Mouse (Mus musculus) gastrocnemius, postnatal 25 days (tissue): ENCODE results near the gene Pea15a. TPM values are rescaled to one million over a fixed set of nuclear protein-coding genes. Genes with fewer than 3 reads are reported as not detected.
A peak's percentile ranks its signal among the peaks of the same experiment; 100 is the strongest.

Source experiments
- DNase-seq: peaks from one replicate; pipeline ENCODE4 v3.0.0; 2022
- total RNA-seq, 2 experiments: library from RNA; stranded (reverse); gene quantifications; 1 replicate in 1 of 2; 2 replicates in 1 of 2; pipeline ENCODE4 v1.2.3; 2021

Pea15a gene
- total RNA-seq, 2 experiments from 2014 or later: 32.6 to 33.3 TPM

DNA sequence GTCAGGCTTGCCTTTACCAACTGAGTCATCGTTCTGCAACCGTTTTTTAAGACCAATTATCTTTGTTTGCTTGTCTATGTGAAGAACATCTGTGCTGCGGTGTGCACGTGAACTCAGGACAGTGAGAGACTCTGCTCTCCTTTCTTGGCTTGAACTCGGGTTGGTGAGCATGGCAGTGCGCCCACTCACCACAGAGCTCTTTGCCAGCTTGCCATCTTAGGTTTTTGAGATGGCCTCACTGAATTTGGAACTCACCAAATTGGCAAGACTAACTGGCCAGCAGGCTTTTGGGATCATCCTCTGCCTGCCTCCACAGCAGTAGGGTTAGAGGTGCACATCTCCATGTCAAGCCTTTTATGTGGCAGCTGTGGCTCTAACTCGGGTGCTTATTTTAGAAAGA lies 28.8 kb downstream of the Pea15a start:
- DNase-seq: no peak

DNA sequence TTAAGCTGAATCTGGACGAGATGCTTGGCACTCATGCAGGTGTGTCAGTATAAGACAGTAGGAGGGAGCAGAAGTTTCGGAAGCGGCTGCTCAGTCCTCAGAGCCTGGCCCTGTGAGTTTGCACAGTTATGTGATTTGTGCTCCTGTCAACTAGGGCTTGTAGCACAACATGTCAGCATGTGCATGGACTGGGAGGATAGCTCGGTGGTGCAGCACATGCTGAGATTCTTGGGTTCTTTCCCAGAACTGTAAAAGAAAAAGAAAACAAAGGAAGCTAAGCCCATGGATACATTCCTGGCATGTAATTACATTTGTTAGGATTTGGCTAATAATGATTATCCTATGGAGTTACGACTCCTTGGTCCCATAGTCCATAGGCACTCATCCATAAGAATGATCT lies 33.4 kb downstream of the Pea15a start:
- no peak for DNase-seq

DNA sequence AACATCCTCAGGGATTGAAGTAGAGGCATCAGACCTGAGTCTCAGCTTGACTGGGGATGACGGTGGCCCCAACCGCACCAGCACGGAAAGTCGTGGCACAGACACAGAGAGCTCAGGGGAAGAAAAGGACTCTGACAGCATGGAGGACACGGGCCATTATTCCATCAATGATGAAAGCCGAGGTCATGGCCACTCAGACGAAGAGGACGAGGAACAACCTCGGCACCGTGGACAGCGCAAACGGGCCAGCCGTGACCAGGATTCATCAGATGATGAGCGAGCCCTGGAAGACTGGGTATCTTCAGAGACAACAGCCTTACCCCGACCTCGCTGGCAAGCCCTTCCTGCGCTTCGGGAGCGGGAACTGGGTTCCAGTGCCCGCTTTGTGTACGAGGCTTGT lies 34.2 kb downstream of the Pea15a start:
- no peak for DNase-seq

DNA sequence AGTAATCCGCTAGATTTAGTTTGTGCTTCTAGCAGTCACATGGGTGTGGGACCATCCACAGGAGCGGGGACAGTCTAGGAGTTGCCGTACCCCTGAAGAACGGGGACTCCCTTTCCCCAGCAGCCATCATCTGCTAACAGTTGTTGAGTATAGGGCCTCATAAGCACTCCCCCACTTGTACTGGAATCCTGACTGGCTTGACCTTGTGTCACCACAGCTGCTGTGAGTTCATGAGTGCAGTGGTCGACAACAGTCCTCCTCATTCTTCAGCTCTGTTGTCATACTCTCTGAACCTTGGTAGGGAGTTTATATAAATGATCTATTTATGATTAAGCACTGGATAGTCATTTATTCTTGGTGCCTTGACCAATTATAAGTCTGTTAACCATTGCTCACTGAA lies 36.8 kb downstream of the Pea15a start:
- no peak for DNase-seq

DNA sequence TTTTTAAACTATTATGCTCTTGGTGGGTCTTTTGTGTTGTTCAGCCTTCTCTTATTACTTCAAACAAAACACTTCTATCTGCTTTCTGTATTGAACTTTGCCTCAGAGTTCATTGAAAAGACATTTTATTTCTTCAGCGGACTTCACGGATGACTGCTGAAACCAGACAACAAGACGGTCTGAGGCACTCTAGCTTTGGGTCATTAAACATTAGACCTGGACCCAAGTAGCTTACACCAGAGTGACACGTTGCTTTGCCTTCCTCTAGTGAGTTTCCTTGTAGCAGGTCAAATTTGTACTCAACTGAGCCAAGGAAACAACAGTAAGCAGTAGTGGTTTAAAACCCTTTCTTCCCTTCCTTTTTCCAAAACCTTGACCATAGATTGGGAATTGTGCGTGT lies 38.7 kb downstream of the Pea15a start:
- no peak for DNase-seq

DNA sequence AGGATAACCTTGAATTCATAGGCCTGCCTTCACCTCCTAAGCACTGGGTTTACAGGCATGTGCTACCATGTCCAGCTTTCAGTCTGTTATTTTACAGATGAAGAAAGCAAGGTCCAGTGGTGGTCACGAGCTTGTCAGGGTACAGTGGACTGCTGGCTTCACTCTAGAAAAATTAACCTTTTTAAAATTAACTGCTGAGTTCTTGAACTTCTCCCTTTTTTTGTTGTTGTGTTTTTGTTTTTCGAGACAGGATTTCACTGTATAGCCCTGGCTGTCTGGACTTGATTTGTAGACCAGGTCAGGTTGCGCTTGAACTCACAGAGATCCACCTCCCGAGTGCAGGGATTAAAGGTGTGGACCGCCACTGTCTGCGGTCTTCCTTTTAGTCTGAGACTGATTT lies 43.6 kb downstream of the Pea15a start:
- DNase-seq: no peak

DNA sequence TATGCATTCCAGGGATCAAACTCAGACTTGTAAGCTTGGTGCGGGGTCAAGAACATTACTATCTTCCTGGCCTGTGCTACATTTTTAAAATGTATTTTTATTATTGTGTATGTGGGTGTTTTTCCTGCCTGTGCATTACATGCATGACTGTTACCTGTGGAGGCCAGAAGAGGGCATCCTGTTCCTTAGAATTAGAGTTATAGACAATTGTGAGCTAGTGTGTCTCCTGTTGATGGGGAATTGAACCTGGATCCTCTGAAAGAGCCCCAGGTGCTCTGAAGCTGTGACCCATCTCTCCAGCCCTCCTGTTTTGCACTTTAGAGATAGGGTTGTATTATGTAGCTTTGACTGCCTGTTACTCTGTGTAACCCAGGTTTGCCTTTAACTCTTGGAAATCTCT lies 44.6 kb downstream of the Pea15a start:
- no peak for DNase-seq

DNA sequence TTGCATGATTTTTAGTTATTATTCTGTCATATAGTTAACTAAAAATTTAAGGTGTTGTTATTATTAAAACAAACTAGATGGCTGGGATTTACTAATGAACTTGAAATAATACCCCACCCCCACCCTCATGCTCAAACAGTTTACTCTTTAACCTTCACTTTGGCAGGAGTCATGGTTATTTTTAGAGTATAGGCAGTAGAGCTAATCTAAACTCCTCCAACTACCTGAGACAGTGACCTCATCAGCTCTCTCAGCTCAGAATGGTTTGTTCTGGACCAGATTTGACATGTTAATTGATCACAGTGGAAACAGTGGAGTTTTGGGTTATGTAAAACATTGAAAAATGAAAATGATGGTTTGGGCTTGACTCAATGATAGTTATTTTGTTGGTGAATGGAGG lies 46.1 kb downstream of the Pea15a start:
- no peak for DNase-seq

DNA sequence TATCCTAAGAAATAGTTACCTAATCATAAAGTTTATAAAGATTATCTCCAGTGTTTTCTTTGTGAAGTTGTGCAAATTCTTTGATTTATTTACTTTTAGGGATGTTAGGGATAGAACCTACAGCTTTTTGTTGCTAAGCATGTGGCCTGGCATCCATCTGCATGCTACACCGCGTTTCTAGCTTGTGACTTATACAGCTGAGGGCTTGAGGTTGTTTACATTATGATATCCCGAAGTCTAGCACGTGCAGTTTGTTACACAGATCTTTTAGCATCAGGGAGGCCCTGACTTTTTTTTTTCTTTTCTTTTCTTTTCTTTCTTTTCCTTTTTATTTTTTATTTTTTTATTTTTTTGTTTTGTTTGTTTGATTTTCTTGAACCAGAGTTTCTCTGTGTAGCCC lies 46.6 kb downstream of the Pea15a start:
- no peak for DNase-seq

DNA sequence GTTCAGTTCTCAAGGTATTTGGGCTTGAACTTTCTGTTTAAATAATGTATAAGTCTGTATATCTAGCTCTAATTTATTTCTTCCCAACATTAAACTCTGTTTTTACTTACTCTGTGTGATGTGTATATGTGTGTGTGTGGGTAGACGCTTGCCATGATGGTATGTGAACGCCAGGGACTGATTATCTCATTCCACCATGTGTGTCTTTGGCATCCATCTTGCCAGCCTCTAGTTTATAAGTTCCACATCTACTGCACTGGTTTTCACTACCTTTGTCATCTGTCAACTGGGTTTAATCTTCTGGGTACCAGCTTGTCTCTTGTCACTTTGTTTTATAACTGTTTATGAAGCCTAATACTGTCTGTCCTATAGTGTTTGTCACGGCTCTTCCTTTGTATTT lies 51.1 kb downstream of the Pea15a start:
- DNase-seq: no peak

DNA sequence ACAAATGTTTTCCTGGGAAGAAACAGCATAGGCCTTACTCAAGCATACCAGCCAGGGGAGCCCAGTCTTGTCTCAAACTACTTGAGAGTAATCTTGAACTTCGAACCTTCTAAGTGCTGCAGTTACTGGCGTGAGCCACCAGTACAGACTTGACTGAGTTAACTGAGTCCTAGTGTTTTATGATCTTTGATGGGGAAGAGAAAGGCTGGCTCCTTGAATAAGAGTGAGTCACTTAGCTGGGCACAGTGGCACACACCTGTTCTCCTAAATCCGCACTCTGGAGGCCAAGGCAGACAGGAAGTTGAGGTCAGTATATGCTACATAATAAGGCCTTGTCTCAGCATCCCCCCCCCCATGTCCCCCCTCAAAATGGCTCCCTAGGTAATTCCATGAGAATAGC lies 52.1 kb downstream of the Pea15a start:
- no peak for DNase-seq

DNA sequence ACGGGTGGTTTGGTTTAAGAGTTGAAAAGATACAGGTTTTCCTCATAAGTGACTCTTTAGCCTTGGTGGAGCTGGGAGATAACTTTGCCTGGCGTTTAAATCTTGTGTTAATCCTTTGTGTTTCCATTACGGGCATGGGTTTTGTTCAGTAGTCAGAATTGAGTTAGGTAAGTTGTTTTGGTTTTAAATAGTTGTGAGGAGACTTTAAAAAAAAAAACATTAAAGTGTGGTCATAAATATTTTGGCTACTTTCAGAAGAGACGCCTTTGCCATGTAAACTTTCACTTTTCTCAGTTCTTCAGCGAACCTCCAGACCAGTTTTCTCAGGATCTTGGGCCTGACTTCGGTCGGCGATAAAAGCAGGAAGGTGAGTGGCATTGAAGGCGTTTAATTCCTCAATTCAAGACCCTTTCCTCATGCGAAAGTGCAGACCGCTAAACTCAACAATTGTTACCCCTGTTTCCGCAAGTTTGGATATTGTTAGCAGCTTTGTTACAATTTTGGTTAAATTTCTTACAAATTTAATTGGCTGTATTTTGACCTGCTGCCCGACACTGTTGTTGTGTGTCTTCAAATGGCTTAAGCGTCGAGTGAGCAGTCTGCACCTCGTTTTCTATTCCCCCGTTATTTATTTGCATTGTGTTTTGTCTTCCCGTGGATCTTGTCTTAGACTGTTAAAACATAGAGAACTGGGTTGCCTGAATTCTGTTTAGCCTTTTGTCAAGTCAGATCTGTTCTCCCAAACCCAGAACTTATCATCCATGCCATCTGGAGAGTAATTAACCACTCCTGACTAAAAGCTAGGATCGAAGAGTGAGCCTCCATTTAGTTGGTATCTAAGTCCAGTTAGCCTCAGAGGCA lies 57.4 kb downstream of the Pea15a start:
- no peak for DNase-seq

DNA sequence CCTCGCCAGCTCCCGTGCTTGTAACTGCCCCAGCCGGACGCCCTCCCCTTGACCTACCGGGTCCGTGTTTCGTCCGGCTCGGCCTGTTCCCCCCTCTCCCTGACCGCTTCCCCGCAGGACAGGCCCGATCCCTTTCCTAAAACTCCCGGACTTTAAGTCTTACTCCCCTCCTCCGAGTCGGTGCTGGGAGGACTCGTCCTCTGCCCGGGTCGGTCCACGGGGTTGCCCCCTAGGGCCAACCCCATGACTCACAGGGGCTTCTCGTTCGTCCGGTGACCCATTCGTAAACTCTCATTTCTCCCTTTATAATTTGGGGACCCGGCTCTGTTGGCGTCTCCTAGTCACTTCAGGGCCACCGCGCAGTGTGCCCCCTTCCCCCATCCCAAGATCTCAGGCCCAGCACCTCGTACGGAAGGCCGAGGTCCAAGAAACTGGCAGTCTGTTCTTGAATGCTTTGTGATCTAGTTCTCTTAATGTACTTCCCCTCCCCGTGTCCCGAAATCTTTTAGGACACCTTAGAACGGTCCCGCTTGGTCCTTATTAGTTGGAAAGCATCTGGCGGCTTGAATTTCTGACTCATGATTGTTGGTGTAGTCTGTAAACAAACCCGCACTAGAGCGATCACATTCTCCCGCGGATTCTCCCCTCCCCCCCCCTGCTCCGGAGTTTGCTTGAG lies 58.2 kb downstream of the Pea15a start:
- DNase-seq: peak; percentile 35

DNA sequence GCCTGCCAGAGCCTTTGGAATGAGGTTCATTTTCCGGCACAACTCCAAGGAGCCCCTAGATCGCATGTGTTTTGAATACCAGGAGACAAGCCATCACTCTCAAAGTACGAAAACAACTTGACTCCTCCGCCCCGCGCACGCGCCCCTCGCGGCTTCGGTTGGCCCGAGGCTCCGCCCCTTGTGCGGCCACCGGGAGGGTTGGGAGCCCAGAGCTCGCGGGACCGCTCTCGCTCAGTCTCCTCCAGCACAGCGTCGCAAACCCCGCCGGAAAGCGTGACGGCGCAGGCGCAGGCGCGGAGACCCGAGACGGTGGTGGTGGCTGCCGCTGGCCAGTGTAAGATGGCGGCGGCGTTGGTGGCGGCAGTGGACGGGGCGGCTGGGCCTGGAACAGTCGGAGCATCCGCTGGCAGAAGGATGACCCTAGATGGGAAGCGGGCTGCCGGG lies 58.7 kb downstream of the Pea15a start, which contains the start of gene Dcaf8:
Dcaf8 (plus strand) TSS at position 250 of the 444 bp plus-strand sequence.
- peak; percentile 98 for DNase-seq

Other genes with a start within 250 kb of the Pea15a start
- under 1 TPM; 0.80 to 1.00 TPM for gene Vangl2, start 178.4 kb downstream of the Pea15a start, total RNA-seq
- not detected for gene Nhlh1, start 149.2 kb downstream of the Pea15a start, total RNA-seq
- gene Copa, start 124.3 kb downstream of the Pea15a start, total RNA-seq: 10 to 100 TPM; 70.6 to 79.4 TPM
- gene Ncstn, start 124.0 kb downstream of the Pea15a start, total RNA-seq: 10 to 100 TPM; 25.7 to 27.1 TPM
- gene Pex19, start 80.0 kb downstream of the Pea15a start, total RNA-seq: 10 to 100 TPM; 76.0 to 82.5 TPM
- 100 to 1,000 TPM; 131 to 159 TPM for gene Dcaf8, start 58.7 kb downstream of the Pea15a start, total RNA-seq
- 1,000 to 10,000 TPM; 5,450 to 5,866 TPM for gene Casq1, start 13.1 kb upstream of the Pea15a start, total RNA-seq
- under 1 TPM; 0.59 to 0.88 TPM for gene Atp1a4, start 51.6 kb upstream of the Pea15a start, total RNA-seq
- gene Igsf8, start 54.8 kb upstream of the Pea15a start, total RNA-seq: 10 to 100 TPM in 1 of 2 experiments, 1 to 10 TPM in 1; 9.2 to 10.7 TPM
- 1,000 to 10,000 TPM; 1,026 to 1,397 TPM for gene Atp1a2, start 91.3 kb upstream of the Pea15a start, total RNA-seq
- not detected for gene Kcnj9, start 122.5 kb upstream of the Pea15a start, total RNA-seq
- under 1 TPM; 0.08 to 0.13 TPM for gene Kcnj10, start 134.4 kb upstream of the Pea15a start, total RNA-seq
- 1 to 10 TPM; 3.4 to 3.6 TPM for gene Pigm, start 169.7 kb upstream of the Pea15a start, total RNA-seq